Mouse (Mus musculus): ENCODE measurements around the gene Nsd2. TPM values are rescaled to one million over a fixed set of nuclear protein-coding genes. Genes with fewer than 3 reads are reported as not detected.
"Not testable (repeated sequence)": the region's sequence is repeated elsewhere in the genome, so short reads cannot be mapped to it uniquely, and the experiment has no call there.

Nsd2 gene
- total RNA-seq, 2 experiments from 2014 or later, result 127 to 243 TPM

DNA sequence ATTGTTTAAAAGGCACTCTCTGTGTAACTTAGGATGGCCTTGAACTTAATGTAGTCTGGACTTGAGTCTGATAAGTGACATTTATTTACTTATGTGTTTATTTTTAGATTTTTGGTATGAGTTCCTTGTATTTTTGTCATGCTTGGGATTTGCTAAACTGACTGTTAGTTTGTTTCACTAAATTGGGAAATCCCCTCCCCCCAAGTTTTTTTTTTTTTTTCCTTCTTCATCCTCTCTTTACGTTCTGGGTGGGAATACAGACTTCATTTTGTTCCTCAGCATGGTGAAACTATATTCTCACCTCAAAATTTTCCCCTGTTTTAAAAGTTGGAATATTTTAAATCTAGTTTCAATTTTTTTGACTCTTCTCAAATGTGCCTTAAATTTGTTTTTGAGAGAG is 20.8 kb downstream of the Nsd2 start:
- no peak for ATAC-seq (replicated peaks; ENCODE audit: low FRiP score, poor library complexity, severe bottlenecking)

DNA sequence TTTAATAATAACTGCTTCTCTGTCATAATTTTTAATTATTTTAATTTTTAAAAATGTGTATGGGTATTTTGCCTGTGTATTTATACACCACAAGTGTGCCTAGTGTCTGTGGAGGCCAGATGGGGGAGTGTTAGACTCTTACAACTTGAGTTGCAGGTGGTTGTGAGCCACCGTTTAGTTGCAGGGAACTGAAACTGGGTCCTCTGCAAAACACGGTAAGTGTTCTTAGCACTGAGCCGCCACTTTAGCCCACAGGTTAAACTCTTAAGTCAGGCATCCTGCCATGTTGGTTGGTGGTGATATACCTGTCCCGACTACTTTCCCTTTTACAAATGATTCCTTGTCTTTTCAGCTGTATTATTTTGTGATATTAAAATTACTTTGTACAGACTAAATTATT is 22.0 kb downstream of the Nsd2 start:
- ATAC-seq (replicated peaks; ENCODE audit: low FRiP score, poor library complexity, severe bottlenecking), result no peak

DNA sequence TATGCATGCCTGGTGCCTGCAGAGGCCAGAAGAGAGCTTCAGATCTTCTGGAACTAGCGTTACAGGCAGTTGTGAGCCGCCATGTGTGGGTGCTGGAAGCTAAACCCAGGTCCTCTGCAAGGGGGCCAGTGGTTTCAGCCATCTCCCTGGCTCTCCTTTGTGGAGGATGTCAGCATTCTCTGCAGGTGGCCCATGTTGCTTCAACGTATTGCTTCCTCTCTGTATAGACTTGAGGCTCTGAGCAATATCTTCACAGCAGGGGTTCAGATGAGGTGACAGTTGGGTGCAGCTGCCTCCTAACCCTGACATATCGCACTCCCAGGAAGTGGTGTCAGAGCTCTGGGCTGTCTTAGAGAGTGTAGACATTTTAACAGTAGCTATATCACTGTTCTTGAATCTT is 30.9 kb downstream of the Nsd2 start:
- no peak for ATAC-seq (replicated peaks; ENCODE audit: low FRiP score, poor library complexity, severe bottlenecking)

DNA sequence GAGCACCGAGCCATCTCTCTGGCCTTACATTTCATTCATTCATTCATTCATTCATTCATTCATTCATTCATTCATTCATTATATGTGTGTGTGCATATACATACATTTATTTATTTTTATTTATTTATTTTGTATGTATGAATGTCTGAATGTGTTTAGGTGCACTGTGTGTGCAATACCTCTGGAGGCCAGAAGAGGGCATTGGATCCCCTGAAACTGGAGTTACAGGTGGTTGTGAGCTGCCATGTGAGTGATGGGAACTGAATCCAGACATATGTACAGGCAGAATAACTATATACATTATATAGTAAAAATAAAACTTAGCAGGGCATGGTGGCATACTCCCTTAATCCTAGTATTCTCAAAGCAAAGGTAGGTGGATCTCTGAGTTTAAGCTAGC is 32.6 kb downstream of the Nsd2 start:
- no peak for ATAC-seq (replicated peaks; ENCODE audit: low FRiP score, poor library complexity, severe bottlenecking)

DNA sequence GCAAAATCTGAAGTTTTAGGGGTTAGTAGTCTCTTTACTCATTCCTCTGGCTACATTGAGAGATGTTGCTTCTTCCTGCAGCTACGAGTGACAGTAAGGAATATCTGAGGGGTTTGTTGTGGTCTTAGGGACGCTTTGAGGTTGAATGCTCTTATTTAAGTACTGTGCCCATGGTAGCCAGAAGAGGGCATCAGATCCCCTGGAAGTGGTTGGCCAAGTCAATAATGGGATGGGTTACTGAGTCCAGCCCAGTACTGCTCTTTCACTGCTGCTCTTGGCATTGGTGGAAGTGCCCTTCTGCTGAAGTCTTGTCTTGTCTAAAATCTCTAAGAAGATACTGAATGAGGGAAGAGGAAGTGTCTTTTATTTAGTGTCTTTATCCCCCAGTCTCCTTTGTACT is 33.5 kb downstream of the Nsd2 start:
- ATAC-seq (replicated peaks; ENCODE audit: low FRiP score, poor library complexity, severe bottlenecking), result no peak

DNA sequence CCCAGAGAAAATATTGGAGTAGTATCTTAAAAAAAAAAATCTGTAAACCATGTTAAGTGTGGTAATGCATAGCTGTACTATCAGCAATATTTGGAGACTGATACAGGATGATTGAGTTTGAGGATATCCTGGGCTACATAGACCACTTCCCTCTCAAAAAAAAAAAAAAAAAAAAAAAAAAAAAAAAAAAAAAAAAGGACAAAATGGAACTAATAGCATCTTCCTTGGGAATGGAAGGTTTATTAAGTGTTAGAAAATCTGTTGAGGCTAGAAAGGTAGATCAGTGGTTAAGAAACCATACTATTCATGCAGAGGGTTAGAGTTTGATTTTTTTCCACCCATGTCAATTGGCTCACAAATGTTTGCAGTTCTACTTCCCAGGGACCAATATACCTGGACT is 37.2 kb downstream of the Nsd2 start:
- no peak for ATAC-seq (replicated peaks; ENCODE audit: low FRiP score, poor library complexity, severe bottlenecking)

DNA sequence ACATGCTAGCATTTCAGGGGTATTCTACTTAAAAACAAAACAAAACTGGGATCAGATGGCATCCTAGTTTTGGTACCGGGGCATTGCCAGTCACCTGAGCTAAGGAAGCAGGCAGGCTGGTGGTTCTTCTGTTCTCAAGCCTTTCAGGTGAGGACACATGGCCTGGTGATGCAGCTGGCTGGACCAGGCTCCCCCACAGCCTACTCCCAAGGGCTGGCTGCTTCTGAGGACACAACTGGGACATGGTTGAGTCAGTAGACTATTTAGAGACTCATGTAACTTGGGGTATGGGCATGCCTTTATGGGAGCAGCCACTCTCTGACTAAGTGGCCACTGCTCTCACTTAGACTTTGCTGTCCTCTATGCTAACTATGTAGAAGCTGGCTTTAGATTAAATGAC is 54.9 kb downstream of the Nsd2 start:
- ATAC-seq (replicated peaks; ENCODE audit: low FRiP score, poor library complexity, severe bottlenecking), result no peak

DNA sequence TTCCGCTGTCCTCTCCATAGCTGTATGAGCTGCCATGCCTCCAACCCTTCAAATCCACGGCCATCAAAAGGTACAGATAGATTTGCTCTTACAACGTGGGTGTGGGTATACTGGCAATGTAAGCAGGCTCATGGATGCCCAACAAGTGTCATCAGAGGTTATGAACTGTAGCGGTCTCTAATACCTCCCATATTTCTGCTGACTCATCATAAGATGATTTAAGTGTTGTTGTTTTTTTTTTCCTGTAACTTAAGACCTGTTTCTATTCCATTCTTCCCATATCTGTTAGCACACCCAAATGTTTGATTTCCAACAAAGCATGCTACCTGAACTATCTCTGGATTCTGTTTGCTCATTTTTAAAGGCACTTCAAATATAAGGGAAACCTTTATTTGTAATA is 60.6 kb downstream of the Nsd2 start:
- no peak for ATAC-seq (replicated peaks; ENCODE audit: low FRiP score, poor library complexity, severe bottlenecking)

DNA sequence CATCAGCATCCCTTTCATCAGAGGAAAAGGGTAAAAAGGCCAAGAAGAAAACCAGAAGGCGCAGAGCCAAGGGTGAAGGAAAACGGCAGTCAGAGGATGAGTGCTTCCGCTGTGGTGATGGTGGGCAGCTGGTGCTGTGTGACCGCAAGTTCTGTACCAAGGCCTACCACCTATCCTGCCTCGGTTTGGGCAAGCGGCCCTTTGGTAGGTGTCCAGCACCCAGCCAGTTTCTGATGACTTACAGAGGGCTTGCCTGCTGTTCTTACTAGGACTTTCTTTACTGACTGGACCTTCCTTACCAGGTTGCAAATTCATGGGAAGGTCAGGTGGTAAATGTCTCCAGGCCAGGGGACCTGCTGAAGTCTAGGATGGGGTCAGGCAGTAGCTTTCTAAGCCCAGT is 72.9 kb downstream of the Nsd2 start:
- no peak for ATAC-seq (replicated peaks; ENCODE audit: low FRiP score, poor library complexity, severe bottlenecking)

DNA sequence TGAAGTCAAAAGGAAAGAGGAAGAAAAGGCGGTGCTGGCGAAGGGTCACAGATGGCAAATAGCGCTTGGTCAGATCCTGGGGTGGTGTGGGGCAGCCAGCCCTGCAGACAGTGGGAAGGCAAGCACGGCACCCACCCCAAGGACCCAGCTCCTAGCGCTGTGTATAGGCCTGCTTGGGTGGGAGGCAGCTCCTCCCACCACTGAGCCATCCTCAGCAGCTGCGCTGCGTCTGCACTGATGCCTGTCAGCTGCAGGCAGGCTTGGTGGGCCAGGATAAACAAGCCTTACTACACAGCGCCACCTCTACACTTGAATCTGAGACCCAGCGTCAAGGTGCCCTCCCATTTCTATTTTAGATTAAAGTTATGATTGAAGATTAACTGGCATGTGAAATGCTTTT is 74.6 kb downstream of the Nsd2 start:
- ATAC-seq (replicated peaks; ENCODE audit: low FRiP score, poor library complexity, severe bottlenecking), result no peak

DNA sequence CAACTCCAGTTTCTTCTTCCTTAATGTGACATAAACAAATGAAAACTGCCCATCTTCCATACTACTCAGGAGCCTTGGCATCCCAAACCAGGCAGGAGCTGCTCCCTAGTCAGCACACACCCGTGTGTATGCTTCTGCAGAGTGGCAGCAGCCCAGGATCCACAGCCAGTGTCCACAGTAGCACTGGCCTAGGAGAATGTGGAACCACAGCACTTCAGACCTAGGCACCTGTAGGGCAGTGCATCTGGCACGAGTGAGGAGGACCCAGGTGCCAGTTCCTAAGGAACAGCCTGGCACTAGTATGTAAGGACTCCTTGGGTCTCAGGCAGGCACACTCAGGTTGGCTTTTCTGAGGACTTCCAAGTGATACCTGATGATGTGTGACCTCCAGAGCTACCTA is 76.6 kb downstream of the Nsd2 start:
- ATAC-seq (replicated peaks; ENCODE audit: low FRiP score, poor library complexity, severe bottlenecking), result no peak

DNA sequence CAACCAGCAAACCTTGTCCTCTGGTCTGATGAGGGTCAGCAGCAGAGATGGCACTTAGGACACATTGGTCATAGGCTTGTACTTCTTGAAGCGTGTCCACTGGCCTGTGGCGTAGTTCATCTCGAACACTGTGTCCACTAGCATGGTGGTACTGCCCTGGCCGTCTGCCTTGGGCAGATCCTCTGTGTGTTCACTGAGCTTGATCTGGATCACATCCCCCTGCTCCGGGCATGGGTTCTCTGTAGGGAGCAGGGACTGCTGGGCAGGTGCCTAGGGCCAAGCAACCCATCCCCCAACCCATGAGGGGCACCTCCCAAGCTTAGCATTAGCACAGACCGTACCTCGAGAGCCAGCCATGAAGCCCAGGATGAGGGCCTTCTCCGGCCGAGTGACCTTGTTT is 78.1 kb downstream of the Nsd2 start:
- ATAC-seq (replicated peaks; ENCODE audit: low FRiP score, poor library complexity, severe bottlenecking), result no peak

DNA sequence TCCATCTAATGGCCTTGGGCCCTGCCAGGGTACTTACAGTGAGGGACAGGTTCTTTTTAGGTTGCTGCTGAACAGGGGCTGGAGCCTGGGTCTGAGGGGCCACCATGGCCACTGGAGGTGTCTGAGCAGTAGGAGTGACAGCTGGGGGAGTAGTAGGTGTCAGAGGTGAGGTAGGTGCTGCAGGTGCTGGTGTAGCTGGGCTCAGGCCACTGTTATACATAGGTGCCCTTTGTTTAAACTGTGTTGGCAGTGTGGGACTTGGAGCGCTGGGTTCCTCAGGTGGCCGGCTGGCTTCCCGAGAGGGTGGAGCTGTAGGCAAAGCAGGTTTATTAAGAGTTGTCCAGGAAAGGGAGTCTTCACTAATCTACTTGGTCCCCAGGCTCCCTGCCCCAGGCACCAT is 78.7 kb downstream of the Nsd2 start:
- no peak for ATAC-seq (replicated peaks; ENCODE audit: low FRiP score, poor library complexity, severe bottlenecking)

DNA sequence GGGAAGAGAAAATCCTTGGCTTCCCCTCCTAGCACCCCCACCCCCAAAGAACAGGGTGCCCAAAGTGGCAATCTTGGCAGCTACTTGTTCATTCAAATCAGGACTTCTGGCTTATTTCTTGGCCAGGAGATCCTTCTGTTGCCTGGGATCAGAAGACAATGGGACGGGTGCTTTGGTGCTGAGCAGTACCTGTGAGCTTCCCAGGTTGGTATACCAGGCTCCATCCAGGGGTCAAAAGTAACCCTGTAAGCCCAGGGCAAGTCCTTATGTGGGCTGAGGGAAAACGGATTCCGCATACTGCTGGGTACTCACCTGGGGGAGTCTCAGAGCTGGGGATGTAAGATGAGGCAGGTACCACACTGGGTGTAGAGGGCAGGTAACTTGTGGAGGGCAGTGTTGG is 79.6 kb downstream of the Nsd2 start:
- no peak for ATAC-seq (replicated peaks; ENCODE audit: low FRiP score, poor library complexity, severe bottlenecking)

DNA sequence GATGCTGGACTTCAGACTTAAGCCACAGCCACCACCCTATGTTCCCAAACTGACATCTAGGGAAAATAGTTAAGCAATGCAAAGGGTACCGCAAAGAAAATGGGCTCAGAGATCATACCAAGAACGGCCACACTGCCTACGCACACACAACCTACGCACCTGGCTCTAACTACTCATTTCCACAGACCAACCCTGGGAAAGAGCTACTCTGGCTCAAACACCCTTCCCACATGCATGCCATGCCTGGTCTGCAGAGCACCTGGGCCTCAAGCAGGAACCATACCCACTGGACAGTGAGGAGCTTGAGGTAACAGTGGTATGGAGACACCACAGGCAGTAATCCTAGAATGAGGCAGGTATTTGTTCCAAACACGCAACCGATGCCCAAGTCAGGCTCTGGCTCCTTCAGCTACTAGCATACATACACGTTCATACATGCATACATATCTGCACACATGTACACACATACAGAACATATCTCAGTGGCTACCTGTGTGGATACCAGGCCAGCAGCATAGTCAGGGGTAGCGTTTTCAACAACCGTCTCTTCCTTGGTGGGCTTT is 80.3 kb downstream of the Nsd2 start:
- no peak for ATAC-seq (replicated peaks; ENCODE audit: low FRiP score, poor library complexity, severe bottlenecking)

DNA sequence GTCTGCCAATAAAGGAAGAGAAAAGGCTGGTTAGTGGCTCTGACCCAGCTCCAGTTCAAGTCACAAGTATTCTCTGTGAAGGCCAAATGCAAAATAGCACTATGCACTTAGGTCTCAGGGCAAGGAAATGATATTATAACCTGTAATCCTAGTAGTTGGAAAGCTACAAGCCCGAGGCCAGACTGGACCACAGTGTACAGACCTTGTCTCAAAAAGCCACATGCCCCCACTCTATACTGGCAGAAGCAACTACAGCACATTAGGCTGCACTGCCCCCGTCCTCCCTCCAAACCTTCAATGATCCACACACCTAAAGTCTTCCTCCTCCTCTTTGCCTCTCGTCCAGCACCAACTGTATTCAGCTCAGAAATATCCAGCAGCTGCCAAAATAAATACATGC is 80.8 kb downstream of the Nsd2 start:
- no peak for ATAC-seq (replicated peaks; ENCODE audit: low FRiP score, poor library complexity, severe bottlenecking)

DNA sequence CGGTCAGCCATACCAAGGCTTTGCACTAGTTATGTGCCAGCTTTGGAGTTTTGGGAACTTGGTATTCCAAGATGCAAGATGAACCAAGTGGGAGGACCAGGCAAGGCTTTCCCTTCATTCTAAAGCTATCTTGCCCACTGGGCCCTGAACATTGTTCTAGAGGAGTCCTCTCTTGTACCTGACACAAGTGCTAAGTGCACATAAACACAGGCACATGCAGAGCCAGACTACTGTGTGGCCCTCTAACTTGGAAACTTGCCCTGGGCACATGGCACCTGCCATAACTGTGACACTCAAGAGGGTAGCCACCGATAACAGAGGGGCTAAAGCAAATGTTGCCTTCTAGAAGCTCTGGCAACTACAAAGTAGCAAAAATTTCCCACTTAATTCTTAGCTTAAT is 82.2 kb downstream of the Nsd2 start:
- ATAC-seq (replicated peaks; ENCODE audit: low FRiP score, poor library complexity, severe bottlenecking), result no peak

DNA sequence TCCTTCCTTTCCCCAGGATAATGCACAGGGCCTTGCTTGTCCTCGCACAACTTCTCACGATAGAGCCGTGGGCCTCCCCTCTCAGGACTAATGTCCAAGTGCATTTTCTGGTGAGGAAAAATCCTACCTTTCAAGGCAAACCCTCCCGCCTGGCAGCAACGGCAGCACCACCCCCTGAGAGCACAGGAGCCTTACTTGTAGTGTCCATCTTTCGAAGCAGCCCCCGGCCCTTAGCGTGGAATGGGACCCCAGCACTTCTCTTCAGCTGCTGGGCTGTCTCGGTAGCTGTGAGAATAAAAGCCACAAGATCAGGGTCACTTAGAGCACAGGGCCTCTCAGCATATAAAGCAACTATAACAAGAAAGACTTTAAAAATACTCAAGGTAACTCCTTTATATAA is 82.7 kb downstream of the Nsd2 start:
- no peak for ATAC-seq (replicated peaks; ENCODE audit: low FRiP score, poor library complexity, severe bottlenecking)

DNA sequence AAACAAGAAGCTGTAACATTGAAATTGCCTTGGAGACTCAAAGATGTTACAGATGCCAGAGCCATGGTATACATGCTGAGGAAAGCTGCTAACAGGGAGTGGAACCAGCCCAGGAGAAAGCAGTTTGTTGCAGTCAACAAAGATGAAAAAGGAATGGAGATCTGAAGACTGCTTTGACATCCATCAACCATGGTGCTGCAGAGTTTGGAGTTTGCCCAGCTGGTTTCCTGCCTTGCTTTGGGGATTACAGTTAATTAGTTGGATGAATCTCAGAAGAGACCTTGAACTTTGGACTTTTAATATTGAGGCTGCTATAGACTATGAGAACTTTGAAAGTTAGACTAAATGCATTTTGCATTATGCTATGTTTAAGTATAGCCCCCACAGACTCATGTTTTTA is 94.5 kb downstream of the Nsd2 start:
- ATAC-seq (replicated peaks; ENCODE audit: low FRiP score, poor library complexity, severe bottlenecking), result not testable (repeated sequence)

DNA sequence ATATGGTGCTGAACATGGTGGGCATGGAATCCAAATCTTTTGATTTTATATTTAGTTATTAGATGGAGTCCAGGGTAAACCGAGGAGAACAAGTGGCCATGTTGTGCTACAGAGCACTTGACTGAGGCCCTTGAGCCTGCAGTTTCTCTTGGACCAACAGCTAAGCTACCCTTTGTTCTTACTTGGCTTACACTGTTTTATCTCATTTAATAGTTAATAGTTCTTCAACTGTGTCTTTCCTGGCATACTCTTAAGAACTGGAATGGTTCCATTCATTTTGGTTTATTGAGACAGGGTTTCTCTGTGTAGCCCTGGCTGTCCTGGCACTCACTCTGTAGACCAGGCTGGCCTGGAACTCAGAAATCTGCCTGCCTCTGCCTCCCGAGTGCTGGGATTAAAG is 96.1 kb downstream of the Nsd2 start:
- not testable (repeated sequence) for ATAC-seq (replicated peaks; ENCODE audit: low FRiP score, poor library complexity, severe bottlenecking)

DNA sequence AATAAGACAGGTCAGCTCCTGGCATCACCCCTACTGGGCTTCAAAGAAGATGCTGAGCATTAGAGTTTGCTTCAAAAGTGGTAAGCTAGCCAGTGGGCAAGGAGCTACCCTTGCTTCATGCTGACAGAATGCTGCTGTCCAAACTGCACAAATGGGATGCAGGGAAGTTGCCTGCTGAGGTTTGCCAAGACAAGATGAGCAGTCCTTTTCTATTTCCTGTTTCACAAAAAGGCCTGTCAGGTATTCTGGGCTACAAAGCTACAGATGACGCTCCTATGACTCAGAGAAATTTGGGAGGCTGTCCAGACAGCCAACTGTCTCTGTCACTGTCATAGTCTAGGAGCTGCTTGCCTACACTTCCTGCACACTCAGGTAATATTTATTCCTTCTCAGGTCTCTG is 98.9 kb downstream of the Nsd2 start:
- no peak for ATAC-seq (replicated peaks; ENCODE audit: low FRiP score, poor library complexity, severe bottlenecking)

DNA sequence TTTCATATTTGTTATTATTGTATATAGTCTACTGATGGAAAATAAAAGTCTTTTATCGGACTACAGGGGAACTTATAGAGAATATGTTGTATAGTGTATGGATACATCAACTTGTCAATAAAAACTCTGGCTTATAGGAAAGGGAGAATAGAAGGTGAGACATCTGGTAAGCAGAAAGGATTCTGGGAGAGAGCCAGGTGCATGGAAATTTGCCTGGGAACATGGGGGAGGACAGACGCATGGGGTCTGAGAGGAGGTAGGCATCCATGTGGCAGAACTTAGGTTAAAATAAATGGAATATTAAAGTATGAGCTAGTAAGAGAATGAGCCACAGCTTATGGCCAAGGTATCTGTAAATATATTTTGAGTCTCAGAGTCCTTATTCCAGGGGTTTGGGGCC is 99.5 kb downstream of the Nsd2 start:
- no peak for ATAC-seq (replicated peaks; ENCODE audit: low FRiP score, poor library complexity, severe bottlenecking)

DNA sequence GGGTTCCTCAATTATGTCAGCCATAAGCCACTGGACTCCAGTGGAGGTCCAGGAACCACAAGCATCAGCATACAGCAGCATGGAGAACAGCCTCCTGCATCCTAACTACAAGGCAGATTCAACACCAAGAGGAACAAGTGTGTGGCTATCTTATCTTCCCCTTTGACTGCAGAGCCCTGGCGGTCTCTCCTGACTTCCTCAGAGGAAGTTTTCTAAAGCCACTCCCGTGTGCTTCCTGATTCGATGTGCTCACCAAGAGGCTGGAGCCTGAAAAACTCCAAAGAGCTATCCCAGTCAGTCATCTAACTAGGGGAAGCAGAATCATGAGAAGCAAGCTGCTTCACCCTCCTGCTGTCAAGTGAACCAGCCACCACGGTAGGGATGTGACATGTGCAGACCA is 100.4 kb downstream of the Nsd2 start:
- ATAC-seq (replicated peaks; ENCODE audit: low FRiP score, poor library complexity, severe bottlenecking), result no peak
